Mouse (Mus musculus): Measurements from ENCODE around the gene Zfp366. TPM values are rescaled to one million over a fixed set of nuclear protein-coding genes. Genes with fewer than 3 reads are reported as not detected.

Gene Zfp366
- polyA plus RNA-seq, 1 experiment from 2014 or later, result 0.51 TPM

DNA sequence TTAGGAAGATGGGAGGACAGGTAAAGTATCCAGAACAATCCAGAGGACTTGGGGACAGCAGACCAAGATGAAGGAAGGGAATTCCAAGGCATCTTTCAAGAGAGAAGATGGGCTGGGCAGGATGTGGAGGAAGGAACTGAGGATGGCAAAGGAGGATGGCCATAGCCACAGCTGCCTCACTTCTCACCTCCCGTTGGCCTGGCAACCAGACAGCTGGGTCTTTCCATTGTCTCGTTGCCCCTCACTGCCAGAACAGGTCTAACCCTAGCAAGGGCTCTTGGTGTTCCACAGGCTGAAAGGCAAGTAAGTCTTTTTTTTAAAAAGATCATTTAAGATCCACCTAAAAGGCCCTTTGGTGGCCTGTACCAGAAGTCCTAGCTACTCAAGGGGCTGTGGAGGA is 100.6 kb downstream of the Zfp366 start:
- Histone ChIP-seq H3K9me3 (ENCODE audit: control insufficient read depth, low read length) (no peaks in the 10 kb centered on the region), H3K36me3 (ENCODE audit: control insufficient read depth, insufficient read depth, low read length) (no peaks in the 10 kb centered on the region)

GRCm38 (mm10) chr13:99287207-99287606 is 102.6 kb downstream of the Zfp366 start:
- no peak overlapping the region for H3K4me3 ChIP-seq (ENCODE audit: low read depth, low read length)
- no peaks in the 10 kb centered on the region for H3K36me3 ChIP-seq (ENCODE audit: control insufficient read depth, insufficient read depth, low read length)
- H3K9ac ChIP-seq (ENCODE audit: low read depth, low read length), result no peak overlapping the region
- H3K27me3 ChIP-seq (replicated peaks; ENCODE audit: control insufficient read depth, insufficient read depth, low read length), result no peaks in the 10 kb centered on the region
- no peaks in the 10 kb centered on the region for H3K9me3 ChIP-seq (ENCODE audit: control insufficient read depth, low read length)
- DNase-seq (ENCODE audit: low spot score) (no peak), ATAC-seq (replicated peaks; ENCODE audit: low FRiP score) (no peak)
- H3K27ac ChIP-seq (ENCODE audit: low read depth, low read length), result no peak overlapping the region
- 71% methylated on average over 4 of the region's 4 CpGs for WGBS
- H3K4me1 ChIP-seq (replicated peaks; ENCODE audit: control insufficient read depth, insufficient read depth, low read length), result no peaks in the 10 kb centered on the region
- no peak overlapping the region for H3K4me2 ChIP-seq

More for the DNA sequence above, 100.6 kb downstream of the Zfp366 start:
- H3K27me3 ChIP-seq (replicated peaks; ENCODE audit: control insufficient read depth, insufficient read depth, low read length), result no peaks in the 10 kb centered on the region
- H3K27ac ChIP-seq (ENCODE audit: low read depth, low read length), result no peak overlapping the region
- ATAC-seq (replicated peaks; ENCODE audit: low FRiP score), result no peak
- no peak overlapping the region for H3K9ac ChIP-seq (ENCODE audit: low read depth, low read length)
- no peak for DNase-seq (ENCODE audit: low spot score)
- H3K4me2 ChIP-seq, result no peak overlapping the region
- H3K4me3 ChIP-seq (ENCODE audit: low read depth, low read length), result no peak overlapping the region
- H3K4me1 ChIP-seq (replicated peaks; ENCODE audit: control insufficient read depth, insufficient read depth, low read length), result no peaks in the 10 kb centered on the region
- WGBS, result 74% methylated on average over 2 of the region's 2 CpGs

DNA sequence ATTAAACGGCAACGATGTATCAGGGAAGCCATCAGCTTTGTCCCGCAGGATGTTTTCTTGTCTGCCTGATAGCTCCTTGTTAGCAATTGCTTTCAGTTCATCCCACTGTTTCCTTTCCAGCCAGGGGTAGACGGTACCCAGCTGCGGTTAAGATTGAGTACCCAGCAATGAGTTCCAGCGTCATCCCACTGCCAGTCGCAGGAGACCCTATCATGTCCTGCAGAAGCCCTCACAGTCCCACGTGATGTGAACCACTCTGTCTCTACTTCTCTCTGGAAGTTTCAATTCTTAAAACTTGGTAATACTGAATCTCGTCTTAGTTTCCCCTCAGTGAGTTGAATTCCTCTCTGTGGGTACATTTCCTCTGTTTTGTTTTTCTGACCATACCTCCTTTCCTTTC is 103.2 kb downstream of the Zfp366 start:
- DNase-seq (ENCODE audit: low spot score) (no peak), ATAC-seq (replicated peaks; ENCODE audit: low FRiP score) (no peak)
- no peaks in the 10 kb centered on the region for H3K9me3 ChIP-seq (ENCODE audit: control insufficient read depth, low read length)
- no peaks in the 10 kb centered on the region for H3K36me3 ChIP-seq (ENCODE audit: control insufficient read depth, insufficient read depth, low read length)
- H3K4me3 ChIP-seq (ENCODE audit: low read depth, low read length), result no peak overlapping the region
- 63% methylated on average over 9 of the region's 9 CpGs for WGBS
- no peaks in the 10 kb centered on the region for H3K4me1 ChIP-seq (replicated peaks; ENCODE audit: control insufficient read depth, insufficient read depth, low read length)
- H3K27me3 ChIP-seq (replicated peaks; ENCODE audit: control insufficient read depth, insufficient read depth, low read length), result no peaks in the 10 kb centered on the region
- no peak overlapping the region for H3K27ac ChIP-seq (ENCODE audit: low read depth, low read length)
- H3K9ac ChIP-seq (ENCODE audit: low read depth, low read length), result no peak overlapping the region
- no peak overlapping the region for H3K4me2 ChIP-seq

DNA sequence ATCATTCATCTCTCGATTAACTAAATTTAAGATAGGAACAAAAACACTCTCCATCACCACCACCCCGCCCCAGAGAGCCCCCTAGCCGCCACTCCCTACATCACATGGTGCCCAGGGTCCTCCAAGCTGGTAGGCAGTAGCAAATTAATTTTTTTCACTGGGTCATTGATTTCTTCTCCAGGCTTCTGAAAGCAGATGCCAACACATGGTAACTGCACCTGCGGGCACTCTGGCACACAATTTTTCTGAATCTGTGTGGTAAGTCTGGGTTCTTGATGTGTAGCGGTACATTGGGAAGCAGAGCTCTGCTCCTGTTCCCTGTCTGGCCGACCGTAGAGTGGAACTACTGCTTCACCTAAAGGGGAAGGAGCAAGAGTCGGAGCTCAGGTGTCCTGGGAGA is 106.1 kb downstream of the Zfp366 start:
- ATAC-seq (replicated peaks; ENCODE audit: low FRiP score) (no peak), DNase-seq (ENCODE audit: low spot score) (no peak)
- WGBS, result 80% methylated on average over 8 of the region's 8 CpGs
- no peaks in the 10 kb centered on the region for H3K9me3 ChIP-seq (ENCODE audit: control insufficient read depth, low read length)
- H3K27ac ChIP-seq (ENCODE audit: low read depth, low read length), result no peak overlapping the region
- H3K36me3 ChIP-seq (ENCODE audit: control insufficient read depth, insufficient read depth, low read length), result no peaks in the 10 kb centered on the region
- no peak overlapping the region for H3K9ac ChIP-seq (ENCODE audit: low read depth, low read length)
- H3K4me3 ChIP-seq (ENCODE audit: low read depth, low read length), result no peak overlapping the region
- H3K4me2 ChIP-seq, result no peak overlapping the region
- no peaks in the 10 kb centered on the region for H3K4me1 ChIP-seq (replicated peaks; ENCODE audit: control insufficient read depth, insufficient read depth, low read length)
- H3K27me3 ChIP-seq (replicated peaks; ENCODE audit: control insufficient read depth, insufficient read depth, low read length), result no peaks in the 10 kb centered on the region

- no peak overlapping the region for H3K4me3 ChIP-seq (ENCODE audit: low read depth, low read length)
- no peaks in the 10 kb centered on the region for H3K36me3 ChIP-seq (ENCODE audit: control insufficient read depth, insufficient read depth, low read length)
- H3K9ac ChIP-seq (ENCODE audit: low read depth, low read length), result no peak overlapping the region
- no peaks in the 10 kb centered on the region for H3K4me1 ChIP-seq (replicated peaks; ENCODE audit: control insufficient read depth, insufficient read depth, low read length)
- no peak for ATAC-seq (replicated peaks; ENCODE audit: low FRiP score)
- H3K27ac ChIP-seq (ENCODE audit: low read depth, low read length), result no peak overlapping the region
- H3K4me2 ChIP-seq, result no peak overlapping the region
- H3K9me3 ChIP-seq (ENCODE audit: control insufficient read depth, low read length), result no peaks in the 10 kb centered on the region
- 90% methylated on average over 13 of the region's 13 CpGs for WGBS
- no peak for DNase-seq (ENCODE audit: low spot score)
- H3K27me3 ChIP-seq (replicated peaks; ENCODE audit: control insufficient read depth, insufficient read depth, low read length), result no peaks in the 10 kb centered on the region
These were observed 109.6 kb downstream of the Zfp366 start for GRCm38 (mm10) chr13:99294176-99294575.

DNA sequence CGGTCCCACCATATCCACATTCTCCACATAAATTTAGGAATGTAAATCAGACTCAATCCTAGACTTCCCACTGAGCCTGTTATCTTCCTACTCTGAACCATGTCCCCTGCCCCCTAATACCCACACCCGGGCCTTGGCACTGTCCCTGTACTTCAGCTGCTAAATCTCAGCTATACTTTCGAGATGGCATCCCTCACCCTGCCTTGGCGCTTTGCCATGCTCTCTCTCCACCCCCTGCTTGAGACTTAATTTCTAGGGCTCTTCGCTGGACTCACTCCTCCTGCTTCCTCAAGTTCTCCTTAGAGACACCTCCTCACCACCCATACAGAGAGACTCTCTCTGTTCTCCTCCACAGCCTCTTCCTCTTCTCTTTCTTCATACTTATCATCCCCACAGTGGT is 115.3 kb downstream of the Zfp366 start:
- Histone ChIP-seq H3K27me3 (replicated peaks; ENCODE audit: control insufficient read depth, insufficient read depth, low read length) (no peaks in the 10 kb centered on the region), H3K36me3 (ENCODE audit: control insufficient read depth, insufficient read depth, low read length) (no peaks in the 10 kb centered on the region), H3K9me3 (ENCODE audit: control insufficient read depth, low read length) (no peaks in the 10 kb centered on the region), H3K4me1 (replicated peaks; ENCODE audit: control insufficient read depth, insufficient read depth, low read length) (no peaks in the 10 kb centered on the region), H3K27ac (ENCODE audit: low read depth, low read length) (no peak overlapping the region), H3K4me2 (no peak overlapping the region), H3K4me3 (ENCODE audit: low read depth, low read length) (no peak overlapping the region), H3K9ac (ENCODE audit: low read depth, low read length) (no peak overlapping the region)
- WGBS, result 80% methylated on average over 5 of the region's 5 CpGs
- no peak for DNase-seq (ENCODE audit: low spot score)
- ATAC-seq (replicated peaks; ENCODE audit: low FRiP score), result no peak

Other genes with a start within 250 kb of the Zfp366 start
- not detected in 2 replicates for gene 1700024P04Rik, start 200.3 kb upstream of the Zfp366 start, polyA plus RNA-seq (2014; fragmentation: Nextera tagmentation; extraction: Ambion mirVana)
- 73.1 and 76.6 TPM in 2 replicates for gene Ptcd2, start 159.9 kb downstream of the Zfp366 start, polyA plus RNA-seq (2014; fragmentation: Nextera tagmentation; extraction: Ambion mirVana)
- gene Mrps27, start 160.0 kb downstream of the Zfp366 start, polyA plus RNA-seq (2014; fragmentation: Nextera tagmentation; extraction: Ambion mirVana), result 67.4 and 71.9 TPM in 2 replicates